Mouse (Mus musculus) cerebellum, adult 9-10 months (tissue): Measurements from ENCODE around the gene Dnajc28.

Experiments used
- DNase-seq: peaks from one replicate; pipeline ENCODE4 v3.0.0; 2022

Gene Dnajc28

GRCm38 (mm10) chr16:91586244-91586643, 32.6 kb downstream of the Dnajc28 start:
- no peak for DNase-seq

- no peak for DNase-seq
These were observed 33.2 kb downstream of the Dnajc28 start for GRCm38 (mm10) chr16:91585617-91586016.

GRCm38 (mm10) chr16:91582307-91582706, 36.5 kb downstream of the Dnajc28 start:
- DNase-seq = no peak

- no peak for DNase-seq
These were observed 39.7 kb downstream of the Dnajc28 start for GRCm38 (mm10) chr16:91578980-91579720.

- DNase-seq = no peak
These were observed 43.7 kb downstream of the Dnajc28 start for GRCm38 (mm10) chr16:91575151-91575550.

GRCm38 (mm10) chr16:91571105-91571504, 47.7 kb downstream of the Dnajc28 start:
- no peak for DNase-seq

GRCm38 (mm10) chr16:91568960-91569359, 49.9 kb downstream of the Dnajc28 start:
- no peak for DNase-seq

GRCm38 (mm10) chr16:91566002-91566401, 52.8 kb downstream of the Dnajc28 start:
- no peak for DNase-seq

- no peak for DNase-seq
These were observed 53.4 kb downstream of the Dnajc28 start for GRCm38 (mm10) chr16:91565292-91565951.

GRCm38 (mm10) chr16:91564580-91565291, 54.1 kb downstream of the Dnajc28 start:
- DNase-seq = no peak
